Comparison of ENCODE assay signal across 34 mouse cellular contexts in the genomic region with DNA sequence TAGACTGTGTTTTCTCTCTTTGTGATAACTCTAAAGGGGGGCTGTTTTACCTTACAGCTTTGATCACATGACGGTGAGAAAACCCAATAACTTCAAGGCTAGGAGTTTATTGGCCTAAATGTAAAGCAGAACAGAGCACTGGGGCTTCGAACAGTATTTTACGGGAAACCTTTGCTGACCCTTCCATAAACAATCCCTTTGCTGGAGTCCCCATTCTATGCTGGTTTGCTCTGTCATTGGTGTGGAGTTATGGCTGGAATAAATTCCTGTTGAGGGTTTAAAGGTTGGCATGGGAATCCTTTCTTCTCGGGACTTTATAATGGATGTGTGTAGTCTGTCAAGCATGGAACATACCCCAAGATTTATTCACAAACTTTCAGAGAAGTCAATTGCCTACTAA. TPM values are rescaled to one million over a fixed set of nuclear protein-coding genes. Genes with fewer than 3 reads are reported as not detected.
A peak's percentile ranks its signal among the peaks of the same experiment; 100 is the strongest.
DNase-seq lines count a peak whose midpoint lies in the region; ATAC-seq lines count a peak whose summit lies in the region.
"Had no signal": no experiment of that assay in that cellular context is flagged by ENCODE, and none has a peak within 500 bp of the region (broad histone marks: within the 10 kb centered on the region; RNA-seq: fewer than 3 reads in every experiment).

No protein-coding gene starts in this region.

- H3K27ac ChIP-seq in midbrain, embryonic 11.5 days (ENCODE audit: low read depth, low read length) = no peak overlapping the region
- H3K27ac ChIP-seq in midbrain, embryonic 16.5 days (ENCODE audit: low read length) = no peak overlapping the region
- no peak overlapping the region for H3K27ac ChIP-seq in limb, embryonic 12.5 days
- H3K27ac ChIP-seq in neural tube, embryonic 13.5 days (replicated peaks) = no peak overlapping the region
- H3K27ac ChIP-seq: gastrocnemius, adult 2 months; heart, embryonic 13.5 days; hindbrain, embryonic 10.5 days; hindbrain, postnatal 0 days; kidney, postnatal 0 days; limb, embryonic 13.5 days; stomach, postnatal 0 days had no signal

- 0 out of 2 replicates have a peak, but pooled peaks have one; percentile 27 for ATAC-seq in midbrain, embryonic 11.5 days (ENCODE audit: low FRiP score)
- no peak for ATAC-seq in midbrain, embryonic 16.5 days
- peak; percentile 15; the same call in 1 of the 2 replicates for ATAC-seq in limb, embryonic 12.5 days (ENCODE audit: insufficient number of reproducible peaks, insufficient read depth, low FRiP score, low TSS enrichment, low read depth)
- ATAC-seq in neural tube, embryonic 13.5 days (ENCODE audit: low read depth) = peak; percentile 67
- ATAC-seq: forebrain, embryonic 16.5 days; hindbrain, postnatal 0 days; intestine, embryonic 16.5 days; Patski had no signal

- H3K9me3 ChIP-seq in midbrain, embryonic 11.5 days (ENCODE audit: control insufficient read depth, low read length) = no peaks in the 10 kb centered on the region
- no peaks in the 10 kb centered on the region for H3K9me3 ChIP-seq in midbrain, embryonic 16.5 days (replicated peaks; ENCODE audit: control insufficient read depth, low read length, poor library complexity, severe bottlenecking)
- H3K9me3 ChIP-seq in limb, embryonic 12.5 days = no peaks in the 10 kb centered on the region
- H3K9me3 ChIP-seq in neural tube, embryonic 13.5 days = no peaks in the 10 kb centered on the region
- H3K9me3 ChIP-seq: heart, embryonic 13.5 days; hindbrain, embryonic 10.5 days; limb, embryonic 13.5 days; megakaryocyte, embryonic 14.5 days had no signal

- no peaks in the 10 kb centered on the region for H3K36me3 ChIP-seq in midbrain, embryonic 11.5 days (ENCODE audit: control insufficient read depth, insufficient read depth, low read length)
- H3K36me3 ChIP-seq in midbrain, embryonic 16.5 days (ENCODE audit: control insufficient read depth, insufficient read depth, low read length) = no peaks in the 10 kb centered on the region
- H3K36me3 ChIP-seq in limb, embryonic 12.5 days = no peaks in the 10 kb centered on the region
- H3K36me3 ChIP-seq in neural tube, embryonic 13.5 days = no peaks in the 10 kb centered on the region
- H3K36me3 ChIP-seq: heart, embryonic 13.5 days; hindbrain, embryonic 10.5 days; limb, embryonic 13.5 days had no signal

- DNase-seq in midbrain, embryonic 11.5 days (ENCODE audit: low spot score, missing footprints) = no peak
- no peak for DNase-seq in heart, postnatal 14 days
- no peak for DNase-seq in heart, adult 18-20 months
- DNase-seq in cerebellum, adult 9-11 months = no peak
- DNase-seq: adrenal gland, postnatal 10 days; cerebellum, adult 8-10 months; gastrocnemius, adult 2 months; heart, postnatal 10 days; kidney, adult 8-10 months; kidney, postnatal 4 days; lung, postnatal 36 days; midbrain, embryonic 14.5 days; right cerebral cortex, adult 18-20 months; spleen, adult 18-20 months; thymus, adult 18-20 months; thymus, postnatal 36 days had no signal

- H3K4me3 ChIP-seq in midbrain, embryonic 11.5 days (ENCODE audit: low read depth, low read length) = no peak overlapping the region
- no peak overlapping the region for H3K4me3 ChIP-seq in midbrain, embryonic 16.5 days (ENCODE audit: low read depth, low read length)
- H3K4me3 ChIP-seq in limb, embryonic 12.5 days (replicated peaks) = no peak overlapping the region
- H3K4me3 ChIP-seq in neural tube, embryonic 13.5 days = no peak overlapping the region
- H3K4me3 ChIP-seq: erythroblast, embryonic 14.5 days; gastrocnemius, adult 2 months; heart, embryonic 13.5 days; hindbrain, embryonic 10.5 days; limb, embryonic 13.5 days; megakaryocyte, embryonic 14.5 days had no signal

- H3K27me3 ChIP-seq in midbrain, embryonic 11.5 days (ENCODE audit: control insufficient read depth, insufficient read depth, low read length) = no peaks in the 10 kb centered on the region
- no peaks in the 10 kb centered on the region for H3K27me3 ChIP-seq in midbrain, embryonic 16.5 days (ENCODE audit: control insufficient read depth, insufficient read depth, low read depth, low read length)
- no peaks in the 10 kb centered on the region for H3K27me3 ChIP-seq in limb, embryonic 12.5 days
- H3K27me3 ChIP-seq in neural tube, embryonic 13.5 days = no peaks in the 10 kb centered on the region
- H3K27me3 ChIP-seq: heart, embryonic 13.5 days; limb, embryonic 13.5 days; megakaryocyte, embryonic 14.5 days had no signal

- 59% methylated on average over 4 of the region's 4 CpGs for WGBS in midbrain, embryonic 11.5 days
- 55% methylated on average over 4 of the region's 4 CpGs for WGBS in midbrain, embryonic 16.5 days
- WGBS in limb, embryonic 12.5 days = 13% methylated on average over 4 of the region's 4 CpGs
- 8% methylated on average over 4 of the region's 4 CpGs for WGBS in neural tube, embryonic 13.5 days

- H3K4me2 ChIP-seq in midbrain, embryonic 11.5 days = no peak overlapping the region
- H3K4me2 ChIP-seq in midbrain, embryonic 16.5 days (ENCODE audit: low read length) = no peak overlapping the region
- no peak overlapping the region for H3K4me2 ChIP-seq in limb, embryonic 12.5 days
- H3K4me2 ChIP-seq in neural tube, embryonic 13.5 days = no peak overlapping the region
- H3K4me2 ChIP-seq: heart, embryonic 13.5 days; limb, embryonic 13.5 days; liver, embryonic 11.5 days had no signal

- intact Hi-C loops in heart, postnatal 14 days (cut with DNase I) = no loop called here

- H3K9ac ChIP-seq in midbrain, embryonic 11.5 days (ENCODE audit: low read length) = no peak overlapping the region
- no peak overlapping the region for H3K9ac ChIP-seq in midbrain, embryonic 16.5 days (ENCODE audit: low read depth, low read length)
- H3K9ac ChIP-seq in limb, embryonic 12.5 days (replicated peaks) = no peak overlapping the region
- H3K9ac ChIP-seq in neural tube, embryonic 13.5 days = no peak overlapping the region
- H3K9ac ChIP-seq: heart, embryonic 13.5 days; limb, embryonic 13.5 days had no signal

- no peaks in the 10 kb centered on the region for H3K4me1 ChIP-seq in midbrain, embryonic 11.5 days (ENCODE audit: control insufficient read depth, insufficient read depth, low read length)
- H3K4me1 ChIP-seq in midbrain, embryonic 16.5 days (ENCODE audit: control insufficient read depth, insufficient read depth, low read length) = no peaks in the 10 kb centered on the region
- H3K4me1 ChIP-seq in limb, embryonic 12.5 days (replicated peaks) = peaks cover 6% of the 10 kb centered on the region; the same call in 1 of the 2 replicates
- peaks cover 9% of the 10 kb centered on the region for H3K4me1 ChIP-seq in neural tube, embryonic 13.5 days (replicated peaks)
- H3K4me1 ChIP-seq: heart, embryonic 13.5 days; hindbrain, embryonic 10.5 days; limb, embryonic 13.5 days; megakaryocyte, embryonic 14.5 days had no signal

RNA-seq across cellular contexts. Expression of a gene that starts 12.0 kb away (rescaled TPM):
- polyA plus RNA-seq in midbrain, embryonic 11.5 days (2014; fragmentation: Nextera tagmentation; extraction: Ambion mirVana) = 7.1 and 8.3 TPM in 2 replicates
- polyA plus RNA-seq in midbrain, embryonic 16.5 days (2015; fragmentation: Nextera tagmentation; extraction: Ambion mirVana) = 178 and 202 TPM in 2 replicates
- polyA plus RNA-seq in limb, embryonic 12.5 days (2016; fragmentation: Nextera tagmentation; extraction: Ambion mirVana) = 0.97 and 1.7 TPM in 2 replicates
- 52.5 and 56.0 TPM in 2 replicates for polyA plus RNA-seq in neural tube, embryonic 13.5 days (2015; fragmentation: Nextera tagmentation; extraction: Ambion mirVana)
- 1 to 10 TPM in 1 of 2 experiments, under 1 TPM in 1; 0.54 to 1.2 TPM for total RNA-seq in heart, postnatal 14 days (2021)
- total RNA-seq in heart, adult 18-20 months (2021) = 1 to 10 TPM in 1 of 2 experiments, under 1 TPM in 1; 0.87 to 1.2 TPM
- total RNA-seq: common myeloid progenitor, adult 5-6 weeks; MEL; neutrophil, adult 5-6 weeks had no signal
- polyA plus RNA-seq: Patski had no signal
